Mouse (Mus musculus) adipocyte (in vitro differentiated cells): ENCODE data around the gene Prkd2.

ENCODE experiments used
- DNase-seq: peaks from one replicate; pipeline ENCODE4 v3.0.0-alpha.2; 2016; ENCODE audit warnings: low spot score

Gene Prkd2

GRCm38 (mm10) chr7:16842645-16843063, at the start of gene Prkd2:
Gene Prkd2 (plus strand): TSS chr7:16842902.
- peak; percentile 37 for DNase-seq

GRCm38 (mm10) chr7:16793010-16793725, 49.5 kb upstream of the Prkd2 start:
- no peak for DNase-seq

- no peak for DNase-seq
These were observed 47.8 kb upstream of the Prkd2 start for GRCm38 (mm10) chr7:16794886-16795285.

- DNase-seq = peak; percentile 56
These were observed 38.2 kb upstream of the Prkd2 start for GRCm38 (mm10) chr7:16804409-16805028.

- no peak for DNase-seq
These were observed 34.8 kb upstream of the Prkd2 start for GRCm38 (mm10) chr7:16807936-16808335.

- no peak for DNase-seq
These were observed 34.1 kb upstream of the Prkd2 start for GRCm38 (mm10) chr7:16808647-16809046.

GRCm38 (mm10) chr7:16809739-16810138, 33.0 kb upstream of the Prkd2 start:
- DNase-seq = peak; percentile 54

GRCm38 (mm10) chr7:16810399-16810919, 32.2 kb upstream of the Prkd2 start:
- DNase-seq = no peak

GRCm38 (mm10) chr7:16810920-16811648, 31.6 kb upstream of the Prkd2 start:
- no peak for DNase-seq

GRCm38 (mm10) chr7:16811649-16812070, 31.0 kb upstream of the Prkd2 start:
- DNase-seq = no peak

GRCm38 (mm10) chr7:16812505-16812904, 30.2 kb upstream of the Prkd2 start:
- no peak for DNase-seq

- DNase-seq = no peak
These were observed 27.3 kb upstream of the Prkd2 start, which contains the start of gene Strn4 for GRCm38 (mm10) chr7:16815351-16815941. Gene Strn4 (plus strand): TSS chr7:16815889.

GRCm38 (mm10) chr7:16816078-16816474, 26.6 kb upstream of the Prkd2 start:
- DNase-seq = peak; percentile 61

GRCm38 (mm10) chr7:16816475-16817122, 26.1 kb upstream of the Prkd2 start, which contains the start of gene Fkrp:
Gene Fkrp (minus strand): TSS chr7:16816732.
- no peak for DNase-seq

GRCm38 (mm10) chr7:16817693-16818092, 25.0 kb upstream of the Prkd2 start:
- DNase-seq = no peak

GRCm38 (mm10) chr7:16819794-16820193, 22.9 kb upstream of the Prkd2 start:
- DNase-seq = no peak

GRCm38 (mm10) chr7:16820271-16820763, 22.4 kb upstream of the Prkd2 start:
- DNase-seq = no peak

- no peak for DNase-seq
These were observed 21.6 kb upstream of the Prkd2 start for GRCm38 (mm10) chr7:16821091-16821490.

- no peak for DNase-seq
These were observed 21.0 kb upstream of the Prkd2 start for GRCm38 (mm10) chr7:16821669-16822101.

GRCm38 (mm10) chr7:16823734-16824133, 19.0 kb upstream of the Prkd2 start:
- no peak for DNase-seq

- no peak for DNase-seq
These were observed 16.9 kb upstream of the Prkd2 start for GRCm38 (mm10) chr7:16825785-16826184.
